Mouse (Mus musculus) small intestine, adult 2 months (tissue): Measurements from ENCODE around the gene BC024978.

ENCODE experiments used
- CTCF ChIP-seq: fragments of 200-500 bp; IDR thresholded peaks from 2 replicates; pipeline ENCODE4 v1.5.1; 2012; ENCODE audit warnings: low read depth, mild to moderate bottlenecking, control low read depth, inconsistent platforms, low read length, moderate library complexity, mixed read lengths; ENCODE audit not compliant: insufficient replicate concordance, insufficient read length; ENCODE audit errors: extremely low read depth
- POLR2A ChIP-seq: fragments of 200-500 bp; IDR thresholded peaks from 2 replicates; pipeline ENCODE4 v1.6.1; 2012; ENCODE audit warnings: low read depth, mild to moderate bottlenecking, control low read depth, inconsistent platforms, low read length, moderate library complexity

DNA sequence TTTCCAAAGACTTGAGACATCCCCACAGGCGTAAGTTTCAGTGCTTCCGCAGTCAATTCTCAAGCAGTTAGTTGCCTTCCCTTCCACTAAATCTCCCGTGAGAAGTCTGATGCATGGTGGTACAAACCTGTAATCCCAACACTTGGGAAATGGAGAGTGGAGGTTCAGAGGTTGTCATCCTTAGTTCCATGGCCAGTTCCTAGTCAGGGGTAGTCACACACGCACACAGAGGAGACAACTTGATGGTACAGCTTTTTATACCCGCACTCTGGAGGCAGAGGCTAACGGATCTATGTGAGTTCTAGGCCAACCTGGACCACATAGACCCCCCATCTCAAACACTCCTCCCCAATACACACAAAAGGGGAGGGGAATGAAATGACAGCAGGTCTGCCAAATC, 33.3 kb downstream of the BC024978 start:
- TF ChIP-seq POLR2A: no peak
- no peak for TF ChIP-seq CTCF
